Mouse (Mus musculus): ENCODE results near the gene Hist2h2be. TPM values are rescaled to one million over a fixed set of nuclear protein-coding genes. Genes with fewer than 3 reads are reported as not detected.

The Hist2h2be gene
- polyA plus RNA-seq, 1 experiment from 2014 or later: 7.3 TPM

GRCm38 (mm10) chr3:96249034-96249345 lies 28.1 kb downstream of the Hist2h2be start:
- 0 out of 2 replicates have a peak overlapping the region, but pooled peaks have one; percentile 56 for H3K4me2 ChIP-seq (ENCODE audit: low read length)
- 0 out of 2 replicates have a peak overlapping the region, but pooled peaks have one; percentile 43 for H3K27ac ChIP-seq (ENCODE audit: low read depth)

GRCm38 (mm10) chr3:96250890-96251289 lies 30.0 kb downstream of the Hist2h2be start:
- Histone ChIP-seq H3K9ac (ENCODE audit: low read length) (no peak overlapping the region), H3K36me3 (ENCODE audit: control insufficient read depth, insufficient read depth, low read length) (no peaks in the 10 kb centered on the region), H3K4me3 (ENCODE audit: low read depth, low read length) (no peak overlapping the region), H3K4me2 (ENCODE audit: low read length) (no peak overlapping the region), H3K27ac (ENCODE audit: low read depth) (no peak overlapping the region), H3K4me1 (replicated peaks; ENCODE audit: control insufficient read depth, insufficient read depth, low read length) (peaks cover 7% of the 10 kb centered on the region; the same call in 1 of the 2 replicates), H3K9me3 (ENCODE audit: control insufficient read depth, low read length) (no peaks in the 10 kb centered on the region), H3K27me3 (replicated peaks; ENCODE audit: control insufficient read depth, insufficient read depth, low read length) (no peaks in the 10 kb centered on the region)
- ATAC-seq (replicated peaks; ENCODE audit: low FRiP score, low TSS enrichment, low read depth): no peak
- no peak for DNase-seq (ENCODE audit: low spot score)
- 51% methylated on average over 3 of the region's 3 CpGs for WGBS

More at GRCm38 (mm10) chr3:96249034-96249345, 28.1 kb downstream of the Hist2h2be start:
- Histone ChIP-seq H3K4me1 (replicated peaks; ENCODE audit: control insufficient read depth, insufficient read depth, low read length) (peaks cover 11% of the 10 kb centered on the region; the same call in 1 of the 2 replicates), H3K9me3 (ENCODE audit: control insufficient read depth, low read length) (no peaks in the 10 kb centered on the region), H3K27me3 (replicated peaks; ENCODE audit: control insufficient read depth, insufficient read depth, low read length) (no peaks in the 10 kb centered on the region), H3K36me3 (ENCODE audit: control insufficient read depth, insufficient read depth, low read length) (no peaks in the 10 kb centered on the region), H3K4me3 (ENCODE audit: low read depth, low read length) (peak overlapping the region; percentile 48; the same call in 1 of the 2 replicates), H3K9ac (ENCODE audit: low read length) (no peak overlapping the region)
- DNase-seq (ENCODE audit: low spot score) (no peak), ATAC-seq (replicated peaks; ENCODE audit: low FRiP score, low TSS enrichment, low read depth) (no peak)
- WGBS: 54% methylated on average over 4 of the region's 4 CpGs

GRCm38 (mm10) chr3:96251787-96252186 lies 30.9 kb downstream of the Hist2h2be start:
- WGBS: 81% methylated on average over 3 of the region's 3 CpGs
- no peak for ATAC-seq (replicated peaks; ENCODE audit: low FRiP score, low TSS enrichment, low read depth)

GRCm38 (mm10) chr3:96254683-96255355 lies 33.9 kb downstream of the Hist2h2be start:
- Histone ChIP-seq H3K4me2 (ENCODE audit: low read length) (no peak overlapping the region), H3K9me3 (ENCODE audit: control insufficient read depth, low read length) (no peaks in the 10 kb centered on the region), H3K27ac (ENCODE audit: low read depth) (no peak overlapping the region), H3K4me3 (ENCODE audit: low read depth, low read length) (no peak overlapping the region), H3K4me1 (replicated peaks; ENCODE audit: control insufficient read depth, insufficient read depth, low read length) (0 out of 2 replicates have a peak, but pooled peaks cover 6% of the 10 kb centered on the region), H3K9ac (ENCODE audit: low read length) (no peak overlapping the region), H3K27me3 (replicated peaks; ENCODE audit: control insufficient read depth, insufficient read depth, low read length) (no peaks in the 10 kb centered on the region), H3K36me3 (ENCODE audit: control insufficient read depth, insufficient read depth, low read length) (no peaks in the 10 kb centered on the region)
- 47% methylated on average over 10 of the region's 10 CpGs for WGBS
- DNase-seq (ENCODE audit: low spot score): no peak
- no peak for ATAC-seq (replicated peaks; ENCODE audit: low FRiP score, low TSS enrichment, low read depth)

More at GRCm38 (mm10) chr3:96251787-96252186, 30.9 kb downstream of the Hist2h2be start:
- no peak overlapping the region for H3K4me2 ChIP-seq (ENCODE audit: low read length)
- H3K4me1 ChIP-seq (replicated peaks; ENCODE audit: control insufficient read depth, insufficient read depth, low read length): peaks cover 11% of the 10 kb centered on the region; the same call in 1 of the 2 replicates
- H3K27ac ChIP-seq (ENCODE audit: low read depth): no peak overlapping the region
- DNase-seq (ENCODE audit: low spot score): no peak
- no peaks in the 10 kb centered on the region for H3K36me3 ChIP-seq (ENCODE audit: control insufficient read depth, insufficient read depth, low read length)
- no peaks in the 10 kb centered on the region for H3K9me3 ChIP-seq (ENCODE audit: control insufficient read depth, low read length)
- H3K4me3 ChIP-seq (ENCODE audit: low read depth, low read length): no peak overlapping the region
- H3K27me3 ChIP-seq (replicated peaks; ENCODE audit: control insufficient read depth, insufficient read depth, low read length): no peaks in the 10 kb centered on the region
- no peak overlapping the region for H3K9ac ChIP-seq (ENCODE audit: low read length)

- no peaks in the 10 kb centered on the region for H3K36me3 ChIP-seq (ENCODE audit: control insufficient read depth, insufficient read depth, low read length)
- ATAC-seq (replicated peaks; ENCODE audit: low FRiP score, low TSS enrichment, low read depth) (no peak), DNase-seq (ENCODE audit: low spot score) (no peak)
- peak overlapping the region; percentile 11; the same call in 1 of the 2 replicates for H3K4me2 ChIP-seq (ENCODE audit: low read length)
- no peak overlapping the region for H3K9ac ChIP-seq (ENCODE audit: low read length)
- 0 out of 2 replicates have a peak overlapping the region, but pooled peaks have one; percentile 6 for H3K27ac ChIP-seq (ENCODE audit: low read depth)
- no peaks in the 10 kb centered on the region for H3K27me3 ChIP-seq (replicated peaks; ENCODE audit: control insufficient read depth, insufficient read depth, low read length)
- H3K4me1 ChIP-seq (replicated peaks; ENCODE audit: control insufficient read depth, insufficient read depth, low read length): 0 out of 2 replicates have a peak, but pooled peaks cover 6% of the 10 kb centered on the region
- WGBS: 59% methylated on average over 5 of the region's 5 CpGs
- no peak overlapping the region for H3K4me3 ChIP-seq (ENCODE audit: low read depth, low read length)
- no peaks in the 10 kb centered on the region for H3K9me3 ChIP-seq (ENCODE audit: control insufficient read depth, low read length)
Measured at GRCm38 (mm10) chr3:96255926-96256593, 35.1 kb downstream of the Hist2h2be start.

- Histone ChIP-seq H3K9me3 (ENCODE audit: control insufficient read depth, low read length) (no peaks in the 10 kb centered on the region), H3K4me1 (replicated peaks; ENCODE audit: control insufficient read depth, insufficient read depth, low read length) (peaks cover 14% of the 10 kb centered on the region), H3K9ac (ENCODE audit: low read length) (no peak overlapping the region), H3K27me3 (replicated peaks; ENCODE audit: control insufficient read depth, insufficient read depth, low read length) (no peaks in the 10 kb centered on the region), H3K4me2 (ENCODE audit: low read length) (no peak overlapping the region), H3K4me3 (ENCODE audit: low read depth, low read length) (no peak overlapping the region), H3K36me3 (ENCODE audit: control insufficient read depth, insufficient read depth, low read length) (no peaks in the 10 kb centered on the region), H3K27ac (ENCODE audit: low read depth) (no peak overlapping the region)
- ATAC-seq (replicated peaks; ENCODE audit: low FRiP score, low TSS enrichment, low read depth) (no peak), DNase-seq (ENCODE audit: low spot score) (no peak)
- WGBS: 70% methylated on average over 3 of the region's 3 CpGs
Measured at GRCm38 (mm10) chr3:96257190-96257589, 36.3 kb downstream of the Hist2h2be start.

GRCm38 (mm10) chr3:96260220-96260619 lies 39.3 kb downstream of the Hist2h2be start:
- WGBS: 89% methylated on average over 5 of the region's 5 CpGs
- no peak overlapping the region for H3K9ac ChIP-seq (ENCODE audit: low read length)
- H3K4me3 ChIP-seq (ENCODE audit: low read depth, low read length): no peak overlapping the region
- peaks cover 27% of the 10 kb centered on the region for H3K4me1 ChIP-seq (replicated peaks; ENCODE audit: control insufficient read depth, insufficient read depth, low read length)
- no peaks in the 10 kb centered on the region for H3K9me3 ChIP-seq (ENCODE audit: control insufficient read depth, low read length)
- no peak overlapping the region for H3K27ac ChIP-seq (ENCODE audit: low read depth)
- H3K36me3 ChIP-seq (ENCODE audit: control insufficient read depth, insufficient read depth, low read length): no peaks in the 10 kb centered on the region
- H3K4me2 ChIP-seq (ENCODE audit: low read length): no peak overlapping the region
- no peaks in the 10 kb centered on the region for H3K27me3 ChIP-seq (replicated peaks; ENCODE audit: control insufficient read depth, insufficient read depth, low read length)
- DNase-seq (ENCODE audit: low spot score) (no peak), ATAC-seq (replicated peaks; ENCODE audit: low FRiP score, low TSS enrichment, low read depth) (no peak)

GRCm38 (mm10) chr3:96261623-96262022 lies 40.7 kb downstream of the Hist2h2be start:
- peaks cover 23% of the 10 kb centered on the region for H3K4me1 ChIP-seq (replicated peaks; ENCODE audit: control insufficient read depth, insufficient read depth, low read length)
- H3K27ac ChIP-seq (ENCODE audit: low read depth): peak overlapping the region; percentile 96
- peak overlapping the region; percentile 85 for H3K9ac ChIP-seq (ENCODE audit: low read length)
- H3K4me3 ChIP-seq (ENCODE audit: low read depth, low read length): no peak overlapping the region
- H3K36me3 ChIP-seq (ENCODE audit: control insufficient read depth, insufficient read depth, low read length): no peaks in the 10 kb centered on the region
- 70% methylated on average over 3 of the region's 3 CpGs for WGBS
- peak overlapping the region; percentile 68 for H3K4me2 ChIP-seq (ENCODE audit: low read length)
- H3K9me3 ChIP-seq (ENCODE audit: control insufficient read depth, low read length): no peaks in the 10 kb centered on the region
- ATAC-seq (replicated peaks; ENCODE audit: low FRiP score, low TSS enrichment, low read depth) (no peak), DNase-seq (ENCODE audit: low spot score) (no peak)
- H3K27me3 ChIP-seq (replicated peaks; ENCODE audit: control insufficient read depth, insufficient read depth, low read length): no peaks in the 10 kb centered on the region
